Mouse (Mus musculus) embryonic facial prominence, embryonic 11.5 days (tissue): ENCODE data around the gene Taar6. TPM values are rescaled to one million over a fixed set of nuclear protein-coding genes. Genes with fewer than 3 reads are reported as not detected.

ENCODE experiments used
- ATAC-seq: fragments of 200-750 bp; cut with Nextera tagmentation; replicated peaks from 2 replicates; pipeline ENCODE4 v1.8.0; 2017; ENCODE audit warnings: low read depth; ENCODE audit not compliant: insufficient number of reproducible peaks, low FRiP score, low TSS enrichment
- DNase-seq: peaks from one replicate; pipeline ENCODE4 v3.0.0-alpha.2; 2015; ENCODE audit warnings: low spot score
- H3K27ac ChIP-seq: fragments of 300-500 bp; sonication (generic); replicated peaks from 2 replicates; pipeline ENCODE4 v1.5.1; 2014; ENCODE audit warnings: mild to moderate bottlenecking, low read depth, low read length, control low read depth
- H3K27me3 ChIP-seq: fragments of 300-500 bp; sonication (generic); 2 replicates; pipeline ENCODE4 v1.6.1; 2014; ENCODE audit warnings: mild to moderate bottlenecking, low read length, moderate library complexity, mixed read lengths; ENCODE audit not compliant: control insufficient read depth, insufficient read depth
- H3K36me3 ChIP-seq: fragments of 300-500 bp; sonication (generic); replicated peaks from 2 replicates; pipeline ENCODE4 v1.6.1; 2014; ENCODE audit warnings: low read depth, mild to moderate bottlenecking, low read length, moderate library complexity, mixed read lengths; ENCODE audit not compliant: control insufficient read depth, insufficient read depth
- H3K4me1 ChIP-seq: fragments of 300-500 bp; sonication (generic); 2 replicates; pipeline ENCODE4 v1.6.1; 2014; ENCODE audit warnings: low read length, mixed read lengths; ENCODE audit not compliant: control insufficient read depth, insufficient read depth
- H3K4me2 ChIP-seq: fragments of 300-500 bp; sonication (generic); 2 replicates; pipeline ENCODE4 v1.6.1; 2014; ENCODE audit warnings: low read depth, mild to moderate bottlenecking, control low read depth, low read length, moderate library complexity
- H3K4me3 ChIP-seq: fragments of 300-500 bp; sonication (generic); 2 replicates; pipeline ENCODE4 v1.5.1; 2014; ENCODE audit warnings: low read depth, low read length, control low read depth
- H3K9ac ChIP-seq: fragments of 300-500 bp; sonication (generic); replicated peaks from 2 replicates; pipeline ENCODE4 v1.6.1; 2014; ENCODE audit warnings: mild to moderate bottlenecking, control low read depth, low read length
- H3K9me3 ChIP-seq: fragments of 300-500 bp; sonication (generic); replicated peaks from 2 replicates; pipeline ENCODE4 v1.6.1; 2016; ENCODE audit warnings: mild to moderate bottlenecking, low read length, inconsistent platforms, mixed read lengths; ENCODE audit not compliant: control insufficient read depth
- WGBS: fragments of 180-500 bp; shearing (Covaris S2); extraction: QIAGEN DNeasy Blood & Tissue Kit; methylation state at CpG from one replicate; pipeline ENCODE4 v1.1.7; 2014; 5-methylcytosine and 5-hydroxymethylcytosine counted together
- polyA plus RNA-seq: library from polyadenylated mRNA; unstranded; fragments of >200 nt; fragmentation: Nextera tagmentation; extraction: Ambion mirVana; gene quantifications from 2 replicates; pipeline ENCODE4 v1.2.1, GENCODE M21; 2014

Taar6 gene
- polyA plus RNA-seq, 1 experiment from 2014 or later, result not detected

DNA sequence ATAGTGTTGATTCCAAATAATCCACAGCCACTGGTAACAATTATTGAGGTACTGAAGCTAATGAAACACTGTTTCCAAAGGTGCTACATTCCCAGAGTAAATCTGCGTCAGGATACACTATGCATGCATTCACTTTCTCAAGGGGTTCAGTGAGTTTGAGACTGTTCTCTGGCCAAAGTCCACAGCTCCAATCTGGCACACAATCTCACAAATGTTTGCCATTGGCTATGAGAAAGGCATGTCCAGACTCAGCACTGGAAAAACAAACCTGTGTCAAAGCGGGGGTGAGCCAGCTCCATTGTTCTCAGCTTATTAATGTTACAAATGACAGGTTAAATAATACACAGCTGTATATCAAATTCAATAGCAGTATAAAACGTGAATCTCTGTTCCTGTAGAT is 26.4 kb downstream of the Taar6 start:
- H3K4me2 ChIP-seq, result no peak overlapping the region
- no peak for ATAC-seq
- H3K4me3 ChIP-seq, result no peak overlapping the region
- no peak overlapping the region for H3K9ac ChIP-seq
- 65% methylated on average over 3 of the region's 3 CpGs for WGBS
- DNase-seq, result no peak
- H3K4me1 ChIP-seq, result no peaks in the 10 kb centered on the region
- no peaks in the 10 kb centered on the region for H3K9me3 ChIP-seq
- no peak overlapping the region for H3K27ac ChIP-seq
- no peaks in the 10 kb centered on the region for H3K27me3 ChIP-seq
- no peaks in the 10 kb centered on the region for H3K36me3 ChIP-seq

GRCm38 (mm10) chr10:23951714-23952113 is 33.7 kb downstream of the Taar6 start:
- 79% methylated on average over 6 of the region's 6 CpGs for WGBS
- H3K4me1 ChIP-seq, result no peaks in the 10 kb centered on the region
- no peaks in the 10 kb centered on the region for H3K9me3 ChIP-seq
- H3K27ac ChIP-seq, result no peak overlapping the region
- DNase-seq (no peak), ATAC-seq (no peak)
- H3K4me3 ChIP-seq, result no peak overlapping the region
- no peaks in the 10 kb centered on the region for H3K27me3 ChIP-seq
- H3K9ac ChIP-seq, result no peak overlapping the region
- H3K4me2 ChIP-seq, result no peak overlapping the region
- H3K36me3 ChIP-seq, result no peaks in the 10 kb centered on the region

GRCm38 (mm10) chr10:23949508-23950005 is 35.9 kb downstream of the Taar6 start, which contains the start of gene Taar3:
Gene Taar3, plus strand, starts transcription at chr10:23949558.
- H3K9ac ChIP-seq, result no peak within 1 kb of the TSS
- no peak within 1 kb of the TSS for H3K4me3 ChIP-seq
- H3K27me3 ChIP-seq, result no peaks in the 10 kb centered on the region
- 85% methylated on average over 16 of the region's 16 CpGs for WGBS
- no peak within 1 kb of the TSS for H3K27ac ChIP-seq
- no peaks in the 10 kb centered on the region for H3K4me1 ChIP-seq
- no peaks in the 10 kb centered on the region for H3K9me3 ChIP-seq
- H3K4me2 ChIP-seq, result no peak within 1 kb of the TSS
- DNase-seq (no peak), ATAC-seq (no peak)
- H3K36me3 ChIP-seq, result no peaks in the 10 kb centered on the region

GRCm38 (mm10) chr10:23948026-23948425 is 37.4 kb downstream of the Taar6 start:
- no peak overlapping the region for H3K4me3 ChIP-seq
- H3K9me3 ChIP-seq, result no peaks in the 10 kb centered on the region
- no peaks in the 10 kb centered on the region for H3K36me3 ChIP-seq
- 77% methylated on average over 7 of the region's 7 CpGs for WGBS
- no peaks in the 10 kb centered on the region for H3K4me1 ChIP-seq
- DNase-seq (no peak), ATAC-seq (no peak)
- no peak overlapping the region for H3K4me2 ChIP-seq
- H3K27ac ChIP-seq, result no peak overlapping the region
- no peak overlapping the region for H3K9ac ChIP-seq
- no peaks in the 10 kb centered on the region for H3K27me3 ChIP-seq

- Histone ChIP-seq H3K9me3 (no peaks in the 10 kb centered on the region), H3K27me3 (no peaks in the 10 kb centered on the region), H3K4me3 (no peak overlapping the region), H3K4me1 (no peaks in the 10 kb centered on the region), H3K9ac (no peak overlapping the region), H3K36me3 (no peaks in the 10 kb centered on the region), H3K4me2 (no peak overlapping the region), H3K27ac (no peak overlapping the region)
- WGBS, result 78% methylated on average over 5 of the region's 5 CpGs
- DNase-seq (peak; percentile 10), ATAC-seq (no peak)
These were observed 43.0 kb downstream of the Taar6 start for GRCm38 (mm10) chr10:23942465-23942864.

DNA sequence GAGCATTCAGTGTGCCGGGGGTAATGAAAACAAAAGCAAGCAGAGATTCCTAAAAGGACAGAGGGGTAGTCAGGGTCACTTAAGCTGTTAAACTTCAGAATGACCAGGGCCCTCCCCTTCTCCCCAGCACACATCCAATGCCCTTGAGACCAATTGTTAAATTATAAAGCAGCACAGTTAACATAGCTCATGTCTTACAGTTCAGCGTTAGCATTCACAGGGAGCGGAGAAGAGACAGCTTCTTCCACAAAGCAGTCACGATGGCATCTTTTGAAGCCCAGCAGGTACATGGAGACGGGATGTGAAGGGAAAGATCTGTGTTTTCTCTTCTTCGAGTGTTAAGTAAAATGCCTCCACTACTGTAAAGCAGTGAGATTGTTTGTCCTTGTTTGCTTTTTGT is 47.1 kb downstream of the Taar6 start, which contains the start of gene Taar2:
Gene Taar2, plus strand, starts transcription at position 261 of the 400 bp plus-strand sequence.
- Histone ChIP-seq H3K36me3 (no peaks in the 10 kb centered on the region), H3K9me3 (no peaks in the 10 kb centered on the region), H3K27me3 (no peaks in the 10 kb centered on the region), H3K9ac (no peak within 1 kb of the TSS), H3K4me3 (no peak within 1 kb of the TSS), H3K4me2 (no peak within 1 kb of the TSS), H3K4me1 (no peaks in the 10 kb centered on the region), H3K27ac (no peak within 1 kb of the TSS)
- DNase-seq, result no peak
- 58% methylated on average over 6 of the region's 6 CpGs for WGBS
- ATAC-seq, result no peak

GRCm38 (mm10) chr10:23937613-23938012 is 47.8 kb downstream of the Taar6 start:
- 42% methylated on average over 4 of the region's 4 CpGs for WGBS
- H3K9ac ChIP-seq, result no peak overlapping the region
- H3K4me2 ChIP-seq, result no peak overlapping the region
- no peaks in the 10 kb centered on the region for H3K9me3 ChIP-seq
- DNase-seq (no peak), ATAC-seq (no peak)
- H3K4me3 ChIP-seq, result no peak overlapping the region
- no peaks in the 10 kb centered on the region for H3K27me3 ChIP-seq
- no peaks in the 10 kb centered on the region for H3K4me1 ChIP-seq
- H3K36me3 ChIP-seq, result no peaks in the 10 kb centered on the region
- H3K27ac ChIP-seq, result no peak overlapping the region
